Mouse (Mus musculus): Measurements from ENCODE around the gene Tbx4.

DNA sequence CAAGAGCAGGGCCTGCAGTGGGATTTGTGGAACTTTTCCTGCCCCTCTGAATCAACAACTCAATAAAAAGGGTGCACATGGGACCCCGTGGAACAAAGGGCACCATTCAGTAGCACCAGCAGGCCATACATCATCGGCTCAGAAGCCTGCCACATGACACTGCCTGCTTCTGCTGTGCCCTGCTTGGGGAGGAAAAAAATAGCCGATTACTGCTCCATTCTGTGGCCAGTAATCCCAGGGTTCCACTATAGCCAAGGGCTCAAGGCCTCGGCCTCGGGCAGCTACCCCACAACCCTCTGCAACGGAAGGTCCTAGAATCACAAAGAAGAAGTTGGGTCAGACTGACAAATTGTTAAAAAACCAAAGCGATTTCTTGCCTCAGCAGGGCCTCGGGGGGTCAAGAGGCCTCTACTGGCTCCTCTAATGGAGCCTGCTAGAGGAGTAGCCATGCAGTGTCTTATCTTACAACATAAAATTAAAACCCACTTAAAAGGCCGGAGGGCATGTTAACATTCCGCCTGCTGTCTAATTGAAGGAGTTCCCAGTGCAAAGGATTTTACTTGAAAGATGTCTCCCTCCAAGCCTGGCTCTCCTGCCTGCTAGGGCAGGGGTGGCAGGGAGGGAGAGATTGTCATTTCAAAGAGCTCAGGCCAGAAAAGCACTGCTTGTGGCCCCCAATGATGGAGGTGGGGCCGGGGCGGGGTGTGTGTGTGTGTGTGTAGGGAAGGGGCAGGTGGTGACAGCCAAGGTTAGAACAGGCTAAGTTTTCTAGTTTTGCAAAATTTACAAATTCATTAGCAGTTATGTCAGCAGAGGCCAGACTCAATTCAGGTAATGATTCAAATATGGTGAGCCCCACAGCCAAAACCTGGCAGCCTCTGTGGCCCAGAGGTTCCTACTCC, 31.1 kb downstream of the Tbx4 start:
- TF ChIP-seq ZMIZ1 (IDR thresholded peaks at IDR 0.05; ENCODE audit: low read depth, low read length) (no peak), TAL1 (IDR thresholded peaks at IDR 0.05; ENCODE audit: low read length) (no peak), POLR2A (IDR thresholded peaks at IDR 0.05; ENCODE audit: control insufficient read depth in 1 of 2, insufficient read depth in 1 of 2, low read depth in 1 of 2, low read length in 2 of 2, poor library complexity in 1 of 2) (no peak), CTCF (IDR thresholded peaks at IDR 0.05 in 2 of 3, conservative IDR thresholded peaks at IDR 0.05 in 1 of 3; ENCODE audit: control insufficient read depth in 1 of 3, insufficient read depth in 1 of 3, low read depth in 2 of 3, low read length in 3 of 3, poor library complexity in 1 of 3, severe bottlenecking in 1 of 3) (no peak), SIN3A (IDR thresholded peaks at IDR 0.05; ENCODE audit: low read length) (no peak), E2F4 (IDR thresholded peaks at IDR 0.05; ENCODE audit: borderline replicate concordance, low read depth, low read length) (no peak), ZNF384 (IDR thresholded peaks at IDR 0.05; ENCODE audit: low read depth, low read length) (no peak), EP300 (IDR thresholded peaks at IDR 0.05; ENCODE audit: low read depth in 1 of 2, low read length in 2 of 2) (no peak), ZC3H11A (IDR thresholded peaks at IDR 0.05; ENCODE audit: low read depth, low read length) (no peak), ELF1 (IDR thresholded peaks at IDR 0.05; ENCODE audit: low read depth, low read length) (no peak), MXI1 (IDR thresholded peaks at IDR 0.05; ENCODE audit: low read depth, low read length) (no peak), RAD21 (IDR thresholded peaks at IDR 0.05; ENCODE audit: low read depth, low read length) (no peak), GATA1 (IDR thresholded peaks at IDR 0.05; ENCODE audit: low read depth, low read length) (no peak)

All from MEL (cell line).